Mouse (Mus musculus): ENCODE data around the gene Ppargc1a. TPM values are rescaled to one million over a fixed set of nuclear protein-coding genes. Genes with fewer than 3 reads are reported as not detected.

Ppargc1a gene
- total RNA-seq, 2 experiments from 2014 or later = 43.6 to 51.2 TPM

DNA sequence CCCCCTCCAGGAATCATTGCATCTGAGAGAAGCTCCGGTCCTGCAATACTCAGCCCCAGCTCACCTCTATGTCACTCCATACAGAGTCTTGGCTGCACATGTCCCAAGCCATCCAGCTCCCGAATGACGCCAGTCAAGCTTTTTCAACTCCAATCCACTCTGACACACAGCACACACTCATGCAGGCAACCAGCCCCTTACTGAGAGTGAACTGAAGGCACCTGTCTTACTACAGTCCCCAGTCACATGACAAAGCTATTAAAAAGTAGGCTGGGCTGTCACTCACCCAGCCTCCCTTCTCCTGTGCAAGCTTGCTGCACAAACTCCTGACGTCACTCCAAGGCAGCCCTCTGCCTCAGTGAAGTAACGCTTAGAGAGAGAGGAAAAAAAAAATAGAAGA, 13.9 kb downstream of the Ppargc1a start:
- DNase-seq (ENCODE audit: low spot score in 2 of 2) = peak in 1 of 2 experiments; percentile 35

DNA sequence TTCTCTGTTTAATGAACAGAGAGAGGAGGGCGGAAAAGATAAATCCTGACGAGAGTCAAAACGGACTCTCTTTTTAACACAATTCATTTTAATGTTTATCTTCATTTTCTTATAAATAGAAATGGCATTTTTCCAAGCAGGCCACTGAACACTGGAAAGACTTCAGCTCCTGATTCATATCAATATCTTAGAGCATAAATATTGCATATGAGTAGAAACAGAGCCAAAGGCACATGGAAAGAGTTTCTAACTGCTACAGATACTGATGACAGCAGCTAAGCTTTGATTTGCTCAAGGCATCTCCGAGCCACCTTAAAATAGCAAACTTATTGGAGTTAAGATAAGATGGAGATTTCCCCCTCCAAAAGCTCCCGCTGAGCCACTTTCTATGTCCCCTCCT, 14.3 kb downstream of the Ppargc1a start:
- no peak for DNase-seq (ENCODE audit: low spot score in 2 of 2)

DNA sequence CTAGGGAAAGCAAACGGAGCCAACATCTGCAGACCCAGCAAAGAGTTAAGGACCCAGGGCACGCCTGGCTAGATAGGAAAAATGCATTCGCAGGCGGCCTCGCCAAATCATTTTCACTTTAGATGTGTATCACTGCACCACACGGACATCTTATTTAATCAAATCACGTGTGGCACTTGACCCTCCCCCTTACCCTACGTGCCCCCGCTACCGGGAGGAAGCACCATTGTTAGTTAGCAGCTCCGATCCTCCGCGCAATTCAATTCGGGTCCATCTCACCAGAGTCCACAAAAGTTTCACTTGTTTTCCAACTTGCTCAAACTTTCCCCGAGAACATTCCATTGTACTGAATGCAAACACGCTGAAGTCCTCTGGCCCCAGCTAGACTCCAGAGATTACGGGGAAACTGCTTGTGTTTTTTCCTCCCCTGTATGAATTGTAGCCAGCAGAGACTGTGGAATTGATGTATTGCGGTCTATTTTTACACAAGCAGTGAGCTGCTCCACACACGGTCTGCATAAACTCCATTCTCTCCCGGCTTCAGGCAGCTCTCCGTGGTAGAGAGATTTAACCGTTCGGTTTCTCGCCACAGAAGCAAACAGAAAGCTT, 14.9 kb downstream of the Ppargc1a start:
- peak; percentile 23 to 33 for DNase-seq (ENCODE audit: low spot score in 2 of 2)

DNA sequence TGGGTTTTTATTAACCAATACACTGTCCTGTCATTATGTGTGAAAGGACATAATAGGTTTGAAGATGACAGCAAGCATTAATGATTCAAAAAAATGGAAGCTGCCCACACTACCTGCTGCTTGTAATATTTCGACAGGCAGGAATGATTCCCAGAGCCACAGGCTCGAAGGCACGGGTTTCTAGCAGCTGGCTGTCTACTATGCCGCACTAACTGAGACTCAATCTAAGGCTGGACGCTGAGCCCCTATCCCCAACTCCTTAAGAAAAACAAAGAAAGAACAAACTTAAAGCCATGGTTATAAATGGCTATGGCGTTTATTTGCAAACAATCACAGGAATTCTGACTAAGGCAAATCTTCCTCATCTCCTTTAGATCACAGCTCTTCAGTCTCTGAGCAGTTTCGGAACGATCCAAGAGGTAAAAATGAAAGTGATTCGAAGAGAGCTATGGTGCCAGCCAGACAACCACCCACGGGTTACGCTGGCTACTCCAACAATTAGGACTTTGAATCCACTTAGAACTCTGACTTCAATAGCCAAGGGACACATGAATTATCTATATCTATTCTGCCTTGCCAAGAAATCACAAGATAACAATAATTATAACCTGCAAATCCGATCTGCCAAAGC, 15.6 kb downstream of the Ppargc1a start:
- peak in 1 of 2 experiments; percentile 7 for DNase-seq (ENCODE audit: low spot score in 2 of 2)

DNA sequence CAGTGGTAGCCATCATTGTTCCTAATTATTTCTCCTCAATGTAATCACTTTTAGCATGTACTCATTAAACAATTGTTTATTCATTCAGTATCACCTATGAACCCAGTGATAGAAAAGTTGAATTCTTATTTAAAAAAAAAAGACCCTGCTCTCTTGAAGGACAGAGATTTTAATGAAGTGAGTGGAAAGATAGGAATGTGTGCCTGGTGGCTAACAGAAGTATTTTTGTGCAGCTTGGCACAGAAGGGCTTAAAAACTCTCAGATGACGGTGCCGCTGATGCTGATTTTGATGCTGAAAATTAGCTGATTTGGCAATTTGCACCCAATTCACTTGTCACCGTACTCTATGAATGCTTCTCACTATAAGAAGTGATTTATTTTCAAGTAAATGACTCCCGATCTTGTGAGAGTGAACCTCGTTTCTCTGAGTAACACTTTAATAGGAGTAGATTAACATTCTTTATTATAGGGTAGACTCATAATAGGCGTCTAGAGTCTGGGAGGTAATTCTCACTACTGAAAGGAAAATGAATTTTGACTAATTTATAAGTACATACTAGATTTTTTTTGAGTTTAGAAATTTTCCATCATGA, 20.0 kb downstream of the Ppargc1a start:
- DNase-seq (ENCODE audit: low spot score in 2 of 2) = no peak

DNA sequence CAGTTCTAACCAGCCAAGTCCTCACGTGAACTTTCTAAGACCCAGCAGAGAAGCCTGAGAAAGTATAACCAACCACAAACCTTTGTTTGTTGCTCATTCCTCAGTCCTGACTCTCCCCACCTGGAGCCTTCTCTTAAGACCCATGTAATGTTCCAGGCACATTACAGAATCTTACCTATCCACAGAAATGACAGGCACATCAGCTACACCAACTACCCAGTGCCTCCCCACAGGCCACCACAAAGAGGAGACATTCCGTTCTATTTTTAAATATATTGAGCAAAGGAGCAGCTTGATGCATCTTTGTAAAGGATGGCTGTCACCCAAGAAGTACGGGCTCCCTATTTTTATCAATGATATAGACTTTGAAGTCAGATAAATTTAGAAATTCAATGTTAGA, 20.7 kb downstream of the Ppargc1a start:
- DNase-seq (ENCODE audit: low spot score in 2 of 2) = no peak

DNA sequence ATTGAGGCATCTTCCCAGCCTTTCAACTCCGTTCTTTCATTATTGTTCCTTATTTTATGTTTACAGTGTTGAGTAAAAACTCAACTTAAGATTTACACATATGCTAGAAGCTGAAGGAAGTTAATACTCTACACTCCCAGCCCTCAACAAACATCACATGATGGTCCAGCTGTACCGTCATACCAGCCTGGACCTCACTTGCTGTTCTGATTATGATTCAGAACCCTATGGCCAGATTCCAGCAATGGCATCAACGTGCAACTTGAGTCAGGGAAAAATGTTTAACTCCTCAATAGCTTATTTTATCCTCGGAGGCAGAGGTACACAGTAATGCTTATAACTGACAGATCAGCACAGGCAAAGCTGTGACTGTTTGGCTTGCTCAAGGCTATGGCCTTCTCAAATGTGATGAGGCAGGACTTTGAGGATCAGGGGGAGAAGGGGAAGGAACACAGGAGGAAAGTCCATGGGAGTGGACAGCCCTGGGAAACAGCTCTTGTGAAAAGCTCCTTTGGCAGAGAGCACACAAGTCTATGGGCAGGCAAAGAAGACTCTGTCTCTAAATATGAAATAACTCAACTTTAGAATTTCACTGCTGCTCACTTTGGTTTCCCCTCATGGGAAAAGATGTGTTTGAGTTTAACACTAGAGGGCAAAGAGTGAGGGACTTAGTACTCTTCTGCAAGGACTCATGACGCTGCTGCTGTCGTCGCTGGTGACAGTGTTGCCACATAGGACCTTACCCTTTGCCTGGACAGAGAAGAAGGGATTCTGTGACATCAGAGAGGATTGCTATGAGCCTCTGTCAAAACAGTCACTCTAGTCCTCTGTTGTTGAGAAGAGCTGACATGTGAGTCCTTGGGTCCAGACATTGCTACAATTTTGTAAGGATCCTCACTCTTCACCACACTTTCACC, 22.1 kb downstream of the Ppargc1a start:
- DNase-seq (ENCODE audit: low spot score in 2 of 2) = no peak

DNA sequence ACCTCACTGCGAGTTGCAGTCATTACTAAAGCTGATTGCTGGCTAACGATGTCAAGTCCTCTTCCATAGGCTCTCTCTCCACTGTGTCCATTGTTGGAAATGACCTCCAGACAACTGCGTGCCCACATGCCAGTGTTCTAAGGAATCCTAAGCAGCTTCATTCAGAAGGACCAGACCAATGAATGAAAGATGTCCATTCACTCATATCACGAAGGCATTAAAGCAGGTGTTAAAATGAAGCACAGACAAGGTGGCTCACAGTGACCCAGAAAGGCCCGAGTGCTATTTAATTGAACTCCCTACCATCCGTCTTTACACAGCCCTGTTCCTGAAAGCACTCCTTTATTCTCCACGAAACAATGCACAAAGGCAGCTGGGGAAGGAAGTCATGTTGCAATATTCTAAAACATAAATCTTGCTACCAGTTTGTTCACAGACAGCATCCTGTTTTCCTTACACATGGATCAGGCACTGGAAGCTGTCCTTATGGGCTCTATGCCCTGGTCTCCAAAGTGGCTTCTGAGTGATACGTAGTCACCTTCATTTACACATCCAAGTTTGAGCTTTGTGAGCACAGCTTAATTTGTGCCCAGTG, 23.3 kb downstream of the Ppargc1a start:
- no peak for DNase-seq (ENCODE audit: low spot score in 2 of 2)

DNA sequence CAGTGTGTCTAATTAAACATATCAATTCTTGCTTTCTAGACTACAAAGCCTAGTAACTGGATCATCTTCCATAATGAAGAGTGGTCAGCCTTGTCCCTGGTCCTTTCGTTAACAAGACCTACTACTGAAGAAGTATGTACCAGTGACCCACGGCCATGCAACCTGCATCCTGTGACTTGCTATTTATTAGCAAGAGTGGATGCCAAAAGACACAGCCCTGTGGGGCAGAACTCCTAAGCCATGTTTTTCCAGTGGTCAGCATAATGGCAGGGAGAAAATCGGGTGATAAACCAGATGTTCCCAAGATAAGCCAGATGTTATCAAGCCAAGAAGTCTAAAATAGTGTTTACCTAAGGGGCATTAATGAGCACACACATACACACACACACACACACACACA, 26.0 kb downstream of the Ppargc1a start:
- no peak for DNase-seq (ENCODE audit: low spot score in 2 of 2)

DNA sequence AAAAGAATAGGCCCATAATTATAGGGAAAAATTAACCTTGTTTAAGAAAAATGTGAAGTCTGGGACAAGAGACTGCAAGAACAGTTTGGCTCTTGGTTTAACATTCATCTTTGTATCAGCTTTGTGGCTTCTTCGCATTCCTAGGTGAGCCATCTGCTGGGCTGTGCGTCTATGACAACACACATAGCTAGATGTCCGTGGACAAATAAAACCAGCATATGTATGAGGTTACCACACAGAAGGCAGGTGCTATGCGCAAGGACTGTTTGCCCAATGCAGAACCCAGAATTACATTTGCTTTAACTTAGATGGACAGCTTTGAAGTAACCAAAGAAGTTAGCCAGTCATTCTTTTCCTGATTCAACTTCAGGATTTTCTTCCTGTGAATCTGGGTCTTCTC, 26.7 kb downstream of the Ppargc1a start:
- no peak for DNase-seq (ENCODE audit: low spot score in 2 of 2)

DNA sequence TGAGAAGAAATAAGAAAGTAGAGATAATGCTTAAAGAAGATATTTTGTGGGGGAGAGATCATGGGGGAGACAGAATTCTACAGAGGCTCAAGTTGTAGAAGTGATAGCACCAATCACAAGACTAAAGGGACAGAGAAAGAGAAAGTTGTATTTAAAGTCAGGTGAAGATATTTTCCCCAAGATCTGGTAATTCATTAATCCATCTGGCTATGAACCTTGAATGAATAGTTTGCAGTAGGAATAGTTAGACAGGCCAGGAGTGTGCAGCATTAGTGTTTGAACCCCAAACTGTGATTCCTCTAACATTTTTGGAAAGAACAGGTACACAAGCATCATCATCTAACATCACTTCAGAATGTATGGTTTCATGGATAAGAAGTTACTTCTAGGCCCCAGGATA, 28.0 kb downstream of the Ppargc1a start:
- DNase-seq (ENCODE audit: low spot score in 2 of 2) = no peak

DNA sequence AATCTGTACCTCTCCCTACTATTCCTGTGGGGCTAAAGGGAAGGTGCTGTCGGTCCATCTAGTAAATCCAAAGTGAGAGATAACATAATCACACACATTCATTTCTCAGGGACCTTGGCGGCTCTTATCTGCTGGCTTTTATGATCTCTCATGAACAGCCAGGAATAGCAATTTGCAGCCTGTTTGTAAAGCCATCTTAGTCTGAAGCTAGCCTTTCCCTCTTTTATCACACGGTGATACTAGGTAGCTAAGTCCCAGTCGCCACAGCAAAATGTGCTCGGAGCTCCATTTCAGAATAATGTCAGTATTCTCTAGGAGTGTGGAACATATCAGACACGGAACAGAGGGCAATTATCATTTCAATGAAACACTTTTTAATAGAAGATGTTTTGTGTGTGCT, 29.2 kb downstream of the Ppargc1a start:
- DNase-seq (ENCODE audit: low spot score in 2 of 2) = no peak

DNA sequence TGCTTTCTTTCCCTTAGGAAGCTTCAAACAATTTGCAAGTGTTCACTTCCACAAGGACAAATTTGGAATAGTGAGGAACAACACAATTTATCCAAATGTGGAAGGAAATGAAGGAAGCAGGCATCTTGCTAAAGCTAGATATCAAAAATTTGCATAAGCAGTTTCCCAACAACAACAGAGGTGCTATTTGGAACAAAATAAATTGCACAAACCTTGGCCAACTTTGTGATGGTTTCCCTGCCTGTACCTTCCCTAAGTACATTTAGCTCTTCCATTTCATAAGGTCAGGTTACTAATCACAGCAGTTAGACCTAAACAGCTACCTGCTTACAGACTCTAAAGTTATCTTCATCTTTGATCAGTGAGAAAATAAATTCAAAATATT, 29.9 kb downstream of the Ppargc1a start:
- DNase-seq (ENCODE audit: low spot score in 2 of 2) = no peak

DNA sequence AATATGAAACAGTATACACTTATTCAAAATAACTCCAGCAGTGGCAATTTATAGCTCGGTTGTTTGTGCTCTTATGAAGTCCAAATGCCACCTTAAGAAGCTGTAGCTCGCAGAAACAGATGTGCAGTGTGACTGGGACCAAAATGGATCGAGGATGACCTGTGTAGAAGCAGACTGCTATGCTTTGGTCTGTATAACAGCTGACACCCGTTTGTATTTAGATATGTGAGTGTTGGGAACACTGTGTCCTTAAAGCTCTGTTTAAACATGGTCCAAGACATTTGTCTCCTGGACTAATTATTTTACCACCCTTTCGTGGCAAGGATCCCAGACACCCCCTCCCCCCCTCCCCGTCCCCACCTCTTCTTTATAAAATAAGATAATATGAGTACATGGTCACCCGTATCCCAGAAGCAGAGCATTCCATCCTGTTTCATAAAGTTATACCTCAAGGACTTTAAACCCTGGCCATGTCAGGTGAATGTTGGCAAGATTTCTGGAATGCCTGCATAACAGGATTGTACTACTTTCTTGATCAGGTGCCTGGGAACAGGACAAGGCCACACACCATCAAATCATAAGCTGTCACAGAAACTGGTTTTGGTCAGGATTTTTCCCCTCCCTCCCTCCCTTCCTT, 30.4 kb downstream of the Ppargc1a start:
- no peak for DNase-seq (ENCODE audit: low spot score in 2 of 2)

DNA sequence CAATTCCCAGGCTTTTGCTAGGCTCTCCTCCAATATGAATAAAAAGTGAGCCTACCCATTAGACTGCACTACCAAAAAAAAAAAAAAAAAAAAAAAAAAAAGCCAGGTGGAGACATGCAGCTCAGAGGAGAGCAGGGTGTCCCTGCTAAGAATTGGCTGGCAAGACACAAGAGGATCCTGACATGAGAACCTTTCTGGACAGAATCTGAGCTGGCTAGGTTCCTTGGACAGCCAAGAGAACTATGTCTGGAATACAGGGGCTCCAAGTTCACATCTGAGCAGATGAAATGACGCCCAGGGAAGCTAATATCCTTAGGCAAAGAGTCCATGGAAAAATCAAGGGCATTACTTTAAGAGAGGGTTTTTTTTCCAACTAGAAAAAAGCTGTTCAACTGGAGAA, 33.1 kb downstream of the Ppargc1a start:
- no peak for DNase-seq (ENCODE audit: low spot score in 2 of 2)

DNA sequence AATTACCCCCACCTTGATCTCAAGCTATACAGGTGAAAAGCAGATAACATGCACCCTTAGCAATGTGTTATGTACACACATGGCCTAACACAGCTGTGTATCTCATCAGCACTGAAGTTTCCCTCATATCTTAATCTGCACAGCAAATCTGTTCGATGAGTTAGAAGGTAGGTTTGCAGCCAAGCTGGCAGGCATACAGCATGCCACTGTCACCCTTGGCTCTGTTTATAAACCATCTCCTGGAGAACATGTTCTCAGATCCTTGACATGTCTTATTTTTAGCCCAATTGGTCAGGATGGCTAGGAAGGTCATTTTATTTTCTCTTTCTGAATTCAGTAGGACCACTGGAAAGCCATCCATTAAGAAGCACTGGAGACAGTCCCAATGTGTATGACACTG, 36.2 kb downstream of the Ppargc1a start:
- DNase-seq (ENCODE audit: low spot score in 2 of 2) = no peak

DNA sequence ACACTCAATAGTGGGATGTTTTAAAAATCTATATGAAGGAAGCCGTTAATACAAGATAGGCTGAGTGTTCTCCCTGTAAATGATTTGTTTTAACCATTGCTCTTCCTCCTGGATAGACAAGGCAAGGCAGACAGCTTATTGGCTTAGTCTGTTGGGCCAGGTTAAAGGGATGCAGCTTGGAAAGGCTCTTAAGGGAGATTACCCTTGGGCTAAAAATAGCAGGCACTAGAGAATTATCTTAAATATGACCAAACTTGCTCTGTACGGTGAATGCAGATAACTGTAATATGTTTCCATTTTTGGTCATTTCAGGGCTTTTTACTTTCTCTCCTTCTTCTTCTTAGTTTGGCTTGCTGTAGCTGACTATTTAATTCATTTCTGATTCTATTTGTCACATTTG, 38.1 kb downstream of the Ppargc1a start:
- no peak for DNase-seq (ENCODE audit: low spot score in 2 of 2)

DNA sequence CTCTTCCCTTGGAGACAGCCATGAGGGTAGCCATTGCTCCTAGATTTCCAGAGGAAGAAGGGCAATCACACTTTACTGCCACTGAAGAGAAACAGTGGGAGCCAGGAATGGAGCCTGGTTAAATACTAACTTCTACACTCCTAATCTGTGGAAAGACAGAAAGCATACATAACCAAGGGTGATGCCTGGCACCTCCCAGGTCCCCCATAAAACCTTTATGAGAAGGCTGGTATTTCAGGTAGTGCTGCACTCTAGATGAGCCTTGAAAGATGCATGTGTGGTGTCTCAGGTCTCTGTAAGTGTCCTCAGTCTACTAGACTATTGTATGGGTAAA, 39.4 kb downstream of the Ppargc1a start:
- no peak for DNase-seq (ENCODE audit: low spot score in 2 of 2)

DNA sequence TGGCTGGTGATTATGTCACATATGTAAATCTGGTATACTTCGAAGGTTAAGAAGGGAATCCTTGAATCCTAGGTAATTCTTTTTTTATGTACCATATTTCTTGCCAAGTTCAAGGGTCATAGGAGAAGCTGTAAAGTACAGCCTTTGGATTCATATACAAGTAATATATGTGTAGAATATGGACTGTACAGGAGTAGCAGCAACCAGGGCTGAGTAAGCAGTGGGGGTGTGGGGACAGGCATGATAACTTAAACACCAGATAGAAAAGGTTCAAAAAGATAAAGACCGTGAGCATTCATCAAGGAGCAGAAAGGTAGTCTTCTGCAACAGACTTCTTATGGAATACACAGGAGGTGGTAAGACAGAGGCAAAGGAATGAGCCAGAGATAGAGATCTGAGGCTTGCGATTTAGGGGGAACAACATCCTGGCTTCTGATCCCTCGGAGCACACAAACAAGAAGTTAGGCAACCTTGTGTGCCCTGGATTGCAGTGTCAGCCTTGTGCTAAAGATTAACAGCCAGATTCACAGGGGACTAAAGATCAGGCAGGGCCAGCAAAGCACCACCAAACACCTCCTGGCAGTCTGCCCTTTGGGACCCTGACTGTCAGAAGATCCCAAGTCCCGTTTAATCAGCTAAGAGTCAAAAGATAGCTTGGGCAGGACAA, 39.9 kb downstream of the Ppargc1a start:
- DNase-seq (ENCODE audit: low spot score in 2 of 2) = no peak

DNA sequence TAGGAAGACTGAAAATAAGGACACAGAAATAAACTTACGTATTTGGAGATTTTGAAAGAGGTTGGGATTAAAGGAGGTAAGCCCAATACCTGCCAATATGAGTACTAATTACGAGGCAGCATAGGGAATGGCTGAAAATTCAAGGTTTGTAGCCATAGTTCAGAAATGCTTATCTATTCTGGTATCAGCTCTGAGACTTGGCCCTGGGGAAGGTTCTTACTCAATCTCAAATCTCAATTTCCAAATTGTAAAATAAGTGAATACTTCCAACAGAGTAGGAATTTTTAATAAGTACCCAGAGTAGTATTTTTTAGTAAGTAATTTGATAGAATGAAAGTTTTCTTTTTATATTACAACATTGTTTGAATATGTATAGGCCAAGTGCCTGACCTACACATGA, 41.7 kb downstream of the Ppargc1a start:
- no peak for DNase-seq (ENCODE audit: low spot score in 2 of 2)

DNA sequence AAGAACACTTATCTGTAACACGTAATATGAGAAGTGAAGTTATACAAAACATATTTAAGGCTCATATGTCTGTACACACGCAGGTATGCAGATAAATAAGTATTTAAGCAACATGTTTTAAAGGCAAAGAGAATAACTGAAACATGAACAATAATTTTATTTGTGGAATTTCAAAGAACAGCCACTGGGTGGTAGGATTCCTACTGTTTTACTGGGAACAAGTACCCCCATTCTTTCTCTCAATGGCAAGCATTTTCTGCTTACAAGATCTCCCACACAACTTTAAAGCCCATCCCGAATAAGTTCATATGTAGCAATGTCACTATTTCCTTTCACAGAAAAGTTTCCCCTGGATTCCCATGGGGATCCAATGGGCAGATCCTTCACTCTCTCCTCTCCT, 46.7 kb downstream of the Ppargc1a start:
- no peak for DNase-seq (ENCODE audit: low spot score in 2 of 2)
